Mouse (Mus musculus): Measurements from ENCODE around the gene Rps10. TPM values are rescaled to one million over a fixed set of nuclear protein-coding genes. Genes with fewer than 3 reads are reported as not detected.

Rps10 gene
- 24.5 TPM for polyA plus RNA-seq (2014; fragmentation: Illumina TruSeq; extraction: RNeasy Lipid Tissue Mini Kit (QIAGEN cat#74804); ENCODE audit: low read depth, low replicate concordance)

GRCm38 (mm10) chr17:27636132-27637020 lies at the start of gene Rps10:
TSS of gene Rps10 (minus strand) at chr17:27636669.

DNA sequence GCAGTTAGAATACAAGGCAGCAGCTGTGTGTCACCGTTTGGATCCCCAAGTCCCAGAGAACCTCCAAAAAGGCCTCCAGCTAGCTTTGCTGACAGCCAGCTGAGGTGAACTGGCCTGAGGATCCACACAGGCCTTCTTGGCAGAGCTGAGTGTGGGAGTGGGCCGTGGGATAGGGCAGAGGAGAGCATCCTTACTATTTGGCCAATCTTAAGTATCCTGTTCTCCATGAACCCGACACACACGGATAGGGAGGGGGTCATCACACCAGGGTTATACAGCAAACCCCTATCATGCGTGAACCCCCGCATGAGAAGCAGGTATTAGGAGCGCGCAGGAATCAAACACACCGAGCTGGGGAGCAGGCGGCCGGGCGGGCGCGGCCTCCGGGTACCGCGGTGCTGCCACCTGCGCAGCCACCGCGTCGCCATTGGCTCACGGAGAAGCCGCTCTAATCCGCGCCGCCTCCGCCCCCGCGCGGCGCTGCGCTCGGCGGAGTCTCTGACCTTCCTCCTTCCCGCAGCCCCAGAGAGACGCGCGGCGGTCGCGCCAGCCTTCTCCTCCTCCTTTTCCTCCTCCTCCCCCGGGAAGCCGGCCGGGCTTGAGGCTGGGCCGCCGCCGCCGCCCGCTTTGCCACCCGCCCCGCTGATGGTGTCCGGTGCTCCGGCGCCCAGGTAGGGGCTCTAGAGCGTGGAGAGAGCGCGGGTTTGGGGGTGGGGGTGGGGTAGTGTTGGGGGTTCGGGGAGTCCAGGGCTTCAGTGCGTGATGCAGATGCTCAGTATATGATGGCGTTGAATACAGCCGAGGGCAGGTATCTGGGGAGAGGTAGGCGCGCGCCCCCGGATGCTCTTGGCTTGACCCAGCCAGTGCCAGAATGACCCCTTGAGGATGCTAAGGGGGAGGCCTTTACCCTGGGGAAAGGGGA lies 18.9 kb upstream of the Rps10 start, which contains the start of gene Pacsin1:
Pacsin1 (plus strand) TSS at position 421 of the 922 bp plus-strand sequence.

GRCm38 (mm10) chr17:27634871-27635574 lies 1.4 kb downstream of the Rps10 start, which contains the start of gene RPS10-NUDT3:
TSS of gene RPS10-NUDT3 (minus strand) at chr17:27635222.

DNA sequence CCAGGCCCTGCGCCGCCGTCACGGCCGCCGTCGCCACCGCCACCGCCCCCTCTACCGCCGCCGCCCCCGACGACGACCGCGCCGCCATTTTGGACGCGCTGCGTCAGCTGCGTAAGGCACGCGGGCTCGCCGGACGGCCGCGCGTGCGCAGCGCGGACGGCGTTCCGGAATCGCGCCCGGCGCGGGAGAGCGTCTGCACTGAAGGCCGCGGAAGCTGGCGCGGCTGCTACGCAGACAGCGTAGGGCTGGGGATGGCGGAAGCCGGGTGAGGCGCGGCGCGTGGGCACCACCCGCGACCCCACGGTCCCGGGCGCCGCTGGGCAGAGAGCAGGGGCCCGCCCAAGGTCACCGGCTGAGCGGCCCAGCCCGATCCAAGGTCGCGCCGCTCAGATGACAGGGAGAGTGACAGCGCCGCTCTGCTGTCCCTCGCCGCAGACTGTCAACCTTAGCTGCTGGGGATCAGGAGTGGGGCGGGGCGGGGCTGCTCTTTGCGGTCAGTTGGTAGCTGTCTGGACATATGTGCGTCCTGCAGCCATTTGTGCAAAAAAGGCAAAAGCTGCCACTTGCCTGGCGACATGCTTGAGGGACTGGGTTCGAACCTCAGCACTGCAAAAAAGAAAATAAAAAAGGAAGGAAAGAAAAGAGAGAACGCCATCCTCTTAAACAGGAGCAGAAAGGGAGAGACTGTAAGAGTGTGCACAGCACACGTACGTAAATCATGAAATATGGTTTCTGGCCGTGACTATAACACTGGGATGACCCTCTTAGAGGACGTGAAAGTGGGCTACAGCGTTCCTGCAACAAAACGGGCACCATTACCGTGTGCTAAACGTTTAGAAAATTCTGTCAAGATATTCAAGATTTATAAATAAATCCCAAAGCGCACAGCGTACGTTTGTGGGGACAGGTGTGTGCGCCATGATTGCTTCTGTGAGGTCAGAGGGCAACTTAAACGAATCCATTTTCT lies 12.8 kb downstream of the Rps10 start, which contains the start of gene Nudt3:
Nudt3 (minus strand) TSS at position 136 of the 967 bp plus-strand sequence.

Other genes starting within 250 kb of the Rps10 start
- not detected for gene Grm4, start 115.3 kb downstream of the Rps10 start, polyA plus RNA-seq (2014; fragmentation: Illumina TruSeq; extraction: RNeasy Lipid Tissue Mini Kit (QIAGEN cat#74804); ENCODE audit: low read depth, low replicate concordance)
- gene Hmga1, start 80.2 kb downstream of the Rps10 start, polyA plus RNA-seq (2014; fragmentation: Illumina TruSeq; extraction: RNeasy Lipid Tissue Mini Kit (QIAGEN cat#74804); ENCODE audit: low read depth, low replicate concordance) = 14.2 TPM
- not detected for gene AI413582, start 70.9 kb downstream of the Rps10 start, polyA plus RNA-seq (2014; fragmentation: Illumina TruSeq; extraction: RNeasy Lipid Tissue Mini Kit (QIAGEN cat#74804); ENCODE audit: low read depth, low replicate concordance)
- gene Nudt3, start 13.2 kb downstream of the Rps10 start, polyA plus RNA-seq (2014; fragmentation: Illumina TruSeq; extraction: RNeasy Lipid Tissue Mini Kit (QIAGEN cat#74804); ENCODE audit: low read depth, low replicate concordance) = 26.3 TPM
- gene RPS10-NUDT3, start 1.4 kb downstream of the Rps10 start, polyA plus RNA-seq (2014; fragmentation: Illumina TruSeq; extraction: RNeasy Lipid Tissue Mini Kit (QIAGEN cat#74804); ENCODE audit: low read depth, low replicate concordance) = not detected
- gene Pacsin1, start 18.8 kb upstream of the Rps10 start, polyA plus RNA-seq (2014; fragmentation: Illumina TruSeq; extraction: RNeasy Lipid Tissue Mini Kit (QIAGEN cat#74804); ENCODE audit: low read depth, low replicate concordance) = 1.9 TPM
- not detected for gene Spdef, start 92.3 kb upstream of the Rps10 start, polyA plus RNA-seq (2014; fragmentation: Illumina TruSeq; extraction: RNeasy Lipid Tissue Mini Kit (QIAGEN cat#74804); ENCODE audit: low read depth, low replicate concordance)
- 74.8 TPM for gene D17Wsu92e, start 184.0 kb upstream of the Rps10 start, polyA plus RNA-seq (2014; fragmentation: Illumina TruSeq; extraction: RNeasy Lipid Tissue Mini Kit (QIAGEN cat#74804); ENCODE audit: low read depth, low replicate concordance)
- 104 TPM for gene Snrpc, start 201.5 kb upstream of the Rps10 start, polyA plus RNA-seq (2014; fragmentation: Illumina TruSeq; extraction: RNeasy Lipid Tissue Mini Kit (QIAGEN cat#74804); ENCODE audit: low read depth, low replicate concordance)
- gene Uhrf1bp1, start 219.8 kb upstream of the Rps10 start, polyA plus RNA-seq (2014; fragmentation: Illumina TruSeq; extraction: RNeasy Lipid Tissue Mini Kit (QIAGEN cat#74804); ENCODE audit: low read depth, low replicate concordance) = 2.6 TPM